Mouse (Mus musculus): Measurements from ENCODE around the gene Ahdc1. TPM values are rescaled to one million over a fixed set of nuclear protein-coding genes. Genes with fewer than 3 reads are reported as not detected.

Ahdc1 gene
- polyA plus RNA-seq, 1 experiment from 2014 or later = 8.0 TPM

DNA sequence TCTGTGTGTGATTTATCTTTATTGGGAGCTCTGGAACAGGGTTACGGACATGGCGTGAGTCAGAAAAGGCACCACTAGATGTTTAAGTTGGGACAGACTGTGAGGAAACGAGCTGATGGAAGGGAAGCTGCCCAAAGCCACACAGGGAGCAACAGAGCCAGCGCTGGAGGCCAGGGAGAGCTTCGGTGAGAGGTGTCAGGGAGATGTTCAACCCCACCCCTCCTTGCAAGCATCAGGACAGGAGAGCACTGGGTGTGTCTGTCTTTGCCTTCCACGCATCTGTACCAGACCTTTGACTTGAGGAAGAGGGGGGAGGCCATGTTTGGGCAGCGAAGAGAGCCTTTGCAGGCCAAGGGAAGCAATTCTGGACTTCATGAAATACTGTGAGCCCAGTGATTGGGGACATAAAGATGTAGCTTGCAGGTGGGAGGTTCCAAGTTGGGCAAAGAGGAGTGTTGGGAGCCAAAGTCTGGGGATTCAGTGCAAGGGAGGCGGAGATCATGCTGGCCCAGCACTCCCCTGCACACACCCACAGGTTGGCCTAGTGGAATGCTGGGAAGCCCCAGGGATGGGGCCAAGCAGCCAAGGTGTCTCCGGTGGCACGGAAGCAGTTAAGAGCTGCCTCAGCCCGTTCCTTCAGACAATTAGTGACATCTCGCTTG lies 35.8 kb downstream of the Ahdc1 start:
- H3K9ac ChIP-seq (ENCODE audit: low read length) = peak overlapping the region; percentile 21
- H3K4me2 ChIP-seq (ENCODE audit: low read depth, low read length) = no peak overlapping the region; the same call in 1 of the 2 replicates
- no peak overlapping the region for H3K4me3 ChIP-seq (ENCODE audit: low read length)
- peaks cover 92% of the 10 kb centered on the region for H3K4me1 ChIP-seq (replicated peaks; ENCODE audit: control insufficient read depth, insufficient read depth, low read length)
- peak overlapping the region; percentile 94 for H3K27ac ChIP-seq (ENCODE audit: low read length)
- WGBS = 28% methylated on average over 12 of the region's 12 CpGs
- ATAC-seq (ENCODE audit: low read depth) = no peak
- H3K27me3 ChIP-seq (ENCODE audit: control insufficient read depth, insufficient read depth, low read depth, low read length) = no peaks in the 10 kb centered on the region
- H3K9me3 ChIP-seq (ENCODE audit: control insufficient read depth, low read length) = no peaks in the 10 kb centered on the region
- H3K36me3 ChIP-seq (ENCODE audit: control insufficient read depth, insufficient read depth, low read length) = no peaks in the 10 kb centered on the region

DNA sequence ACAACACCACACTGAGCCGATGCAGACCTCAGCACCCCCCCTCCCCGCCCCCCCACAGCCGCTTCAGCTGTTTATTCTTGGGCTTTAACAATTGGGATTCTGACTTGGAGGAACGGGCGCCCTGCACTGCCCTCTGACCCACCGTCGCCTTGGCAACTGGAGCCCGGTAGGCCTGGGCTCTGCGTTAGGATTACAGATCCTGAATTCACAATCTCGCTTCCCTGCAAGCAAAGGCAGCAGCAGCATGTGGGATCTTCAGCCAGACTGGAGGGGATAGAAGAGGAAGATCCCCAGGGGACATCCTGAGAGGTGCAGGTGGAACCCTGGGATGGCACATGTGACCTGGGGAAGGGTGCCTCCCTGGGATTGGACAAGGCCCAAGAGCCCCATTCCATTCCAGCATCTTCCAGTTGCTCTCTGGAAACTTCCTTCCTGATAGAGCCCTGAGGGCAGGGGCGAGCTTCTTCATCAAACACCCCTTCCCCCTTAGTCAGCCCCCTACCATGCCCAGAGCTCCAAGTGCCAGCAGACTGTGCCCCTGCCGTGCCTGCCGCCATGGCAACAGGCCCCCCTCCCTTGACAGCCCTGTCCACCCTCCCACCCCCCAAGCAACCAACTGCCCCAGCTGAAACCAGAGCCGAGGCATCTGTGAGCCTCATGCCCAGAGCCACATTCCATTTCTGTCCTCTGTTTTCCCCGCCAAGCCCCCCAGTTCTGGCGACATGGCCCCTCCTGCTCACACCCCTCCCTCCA lies 36.5 kb downstream of the Ahdc1 start:
- no peaks in the 10 kb centered on the region for H3K27me3 ChIP-seq (ENCODE audit: control insufficient read depth, insufficient read depth, low read depth, low read length)
- 19% methylated on average over 16 of the region's 16 CpGs for WGBS
- no peaks in the 10 kb centered on the region for H3K36me3 ChIP-seq (ENCODE audit: control insufficient read depth, insufficient read depth, low read length)
- ATAC-seq (ENCODE audit: low read depth) = no peak
- H3K9ac ChIP-seq (ENCODE audit: low read length) = peak overlapping the region; percentile 21; the same call in 1 of the 2 replicates
- H3K4me2 ChIP-seq (ENCODE audit: low read depth, low read length) = no peak overlapping the region
- H3K27ac ChIP-seq (ENCODE audit: low read length) = 0 out of 2 replicates have a peak overlapping the region, but pooled peaks have one; percentile 18
- no peaks in the 10 kb centered on the region for H3K9me3 ChIP-seq (ENCODE audit: control insufficient read depth, low read length)
- no peak overlapping the region for H3K4me3 ChIP-seq (ENCODE audit: low read length)
- H3K4me1 ChIP-seq (replicated peaks; ENCODE audit: control insufficient read depth, insufficient read depth, low read length) = peaks cover 90% of the 10 kb centered on the region

DNA sequence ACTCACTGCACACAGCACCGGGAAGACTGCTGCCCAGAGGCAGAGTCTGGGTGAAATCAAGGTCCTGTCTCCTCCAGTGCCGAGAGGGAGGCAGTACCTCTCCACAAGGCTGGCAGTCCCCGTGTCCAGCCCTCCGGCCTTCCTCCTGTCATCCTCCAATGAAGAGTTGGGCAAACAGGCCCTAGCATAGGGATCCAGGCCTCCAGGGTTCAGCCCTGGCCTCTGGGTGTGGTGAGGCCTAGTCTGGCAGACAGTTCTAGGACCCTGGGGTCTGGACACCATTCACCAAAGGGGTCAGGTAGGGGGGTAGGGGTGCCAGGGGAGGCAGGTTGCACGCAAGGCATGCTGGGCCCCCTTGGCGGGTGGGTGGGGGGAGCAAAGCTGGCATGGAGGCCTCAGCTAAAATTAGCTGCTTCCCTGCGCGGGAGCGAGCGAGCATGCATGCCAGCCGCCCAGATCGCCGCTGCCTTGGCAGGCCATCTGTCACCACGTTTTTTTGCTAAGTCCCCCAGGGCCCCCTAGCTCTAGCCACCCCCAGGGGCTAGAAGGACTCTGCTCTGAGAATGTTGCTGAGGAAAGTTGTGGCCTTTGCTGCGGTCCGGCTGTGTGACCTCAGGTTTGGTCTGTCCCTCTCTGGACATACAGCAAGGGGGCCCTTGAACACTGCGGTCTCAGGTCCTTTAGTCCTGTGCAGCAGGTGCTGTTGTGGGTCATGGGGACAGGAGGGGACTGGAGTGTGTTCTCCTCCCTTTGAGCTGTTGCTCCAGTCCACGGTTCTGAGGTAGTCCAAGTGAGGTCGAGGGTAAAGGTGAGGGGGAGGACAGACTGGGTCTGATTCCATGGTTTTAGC lies 38.2 kb downstream of the Ahdc1 start:
- no peak for ATAC-seq (ENCODE audit: low read depth)
- Histone ChIP-seq H3K9me3 (ENCODE audit: control insufficient read depth, low read length) (no peaks in the 10 kb centered on the region), H3K4me3 (ENCODE audit: low read length) (no peak overlapping the region), H3K27ac (ENCODE audit: low read length) (peak overlapping the region; percentile 37), H3K4me1 (replicated peaks; ENCODE audit: control insufficient read depth, insufficient read depth, low read length) (peaks cover 78% of the 10 kb centered on the region), H3K36me3 (ENCODE audit: control insufficient read depth, insufficient read depth, low read length) (no peaks in the 10 kb centered on the region), H3K27me3 (ENCODE audit: control insufficient read depth, insufficient read depth, low read depth, low read length) (no peaks in the 10 kb centered on the region), H3K4me2 (ENCODE audit: low read depth, low read length) (no peak overlapping the region), H3K9ac (ENCODE audit: low read length) (peak overlapping the region; percentile 44)
- WGBS = 46% methylated on average over 19 of the region's 19 CpGs

DNA sequence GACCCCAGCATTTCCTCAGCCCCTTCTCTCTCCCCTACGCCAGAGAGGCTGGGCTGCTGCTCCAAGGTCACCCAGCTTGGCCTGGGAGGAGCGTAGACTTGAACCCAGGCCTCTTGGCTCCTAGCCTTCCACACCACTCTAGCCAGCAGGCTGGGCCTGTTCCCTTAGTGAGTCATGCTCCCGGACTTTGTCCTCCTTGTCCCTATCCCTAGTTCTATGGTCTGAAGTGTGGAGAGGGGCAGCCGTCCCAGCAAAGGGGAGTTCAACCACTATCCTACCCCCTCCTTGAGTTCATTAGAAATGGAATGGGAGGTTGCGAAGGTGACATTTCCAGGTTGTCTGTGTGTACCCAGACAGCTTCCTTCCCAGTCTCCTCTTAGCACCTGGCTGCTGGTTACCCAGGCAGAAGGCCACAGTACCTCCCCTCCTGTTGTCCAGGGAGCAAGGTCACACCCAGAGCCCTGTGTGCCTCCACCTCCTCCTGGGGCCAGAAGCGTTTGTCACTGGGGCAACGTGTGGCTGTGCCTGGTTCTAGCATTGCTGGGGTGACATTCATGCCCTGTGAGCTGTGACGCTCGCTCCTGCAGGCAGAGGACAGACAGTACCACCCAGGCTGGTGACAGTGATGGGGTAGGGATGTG lies 39.3 kb downstream of the Ahdc1 start:
- no peaks in the 10 kb centered on the region for H3K9me3 ChIP-seq (ENCODE audit: control insufficient read depth, low read length)
- no peaks in the 10 kb centered on the region for H3K27me3 ChIP-seq (ENCODE audit: control insufficient read depth, insufficient read depth, low read depth, low read length)
- no peak overlapping the region for H3K4me2 ChIP-seq (ENCODE audit: low read depth, low read length)
- no peak overlapping the region for H3K27ac ChIP-seq (ENCODE audit: low read length)
- no peaks in the 10 kb centered on the region for H3K36me3 ChIP-seq (ENCODE audit: control insufficient read depth, insufficient read depth, low read length)
- no peak overlapping the region for H3K9ac ChIP-seq (ENCODE audit: low read length)
- H3K4me3 ChIP-seq (ENCODE audit: low read length) = no peak overlapping the region
- peaks cover 74% of the 10 kb centered on the region for H3K4me1 ChIP-seq (replicated peaks; ENCODE audit: control insufficient read depth, insufficient read depth, low read length)
- ATAC-seq (ENCODE audit: low read depth) = no peak
- 62% methylated on average over 9 of the region's 9 CpGs for WGBS

DNA sequence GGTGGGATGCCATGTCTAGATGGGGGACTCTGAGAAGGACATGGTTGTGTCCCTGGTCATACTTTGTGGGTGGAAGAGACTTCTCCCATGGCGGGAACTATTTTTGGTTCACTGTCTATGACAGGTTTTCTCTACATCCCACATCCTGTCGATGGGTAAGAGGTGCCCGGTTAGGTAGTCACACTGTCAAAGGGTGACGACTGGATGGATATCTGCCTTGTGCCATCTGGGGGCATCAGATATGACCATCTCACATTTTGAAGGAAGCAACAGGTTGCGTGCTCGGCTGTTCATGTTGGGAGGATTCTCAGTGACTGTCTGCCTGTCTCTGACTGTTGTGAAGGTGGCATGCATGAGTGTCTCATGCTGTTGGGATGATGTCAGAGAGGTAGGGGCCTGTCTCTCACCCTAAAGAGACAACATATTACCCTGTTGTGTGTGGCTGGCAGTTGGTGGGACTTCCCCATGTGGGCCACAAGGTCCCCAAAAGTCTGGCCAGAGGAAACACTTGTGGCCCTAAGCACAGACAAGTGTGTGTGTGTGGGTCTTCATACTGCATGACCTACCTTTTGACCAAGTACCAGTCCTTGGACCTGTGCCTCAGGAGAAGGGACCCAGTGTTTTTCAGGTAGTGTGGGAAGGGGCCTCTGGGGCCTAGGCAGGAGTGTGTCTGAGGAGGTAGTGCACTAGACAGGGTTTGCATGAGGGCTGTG lies 39.9 kb downstream of the Ahdc1 start:
- peaks cover 77% of the 10 kb centered on the region for H3K4me1 ChIP-seq (replicated peaks; ENCODE audit: control insufficient read depth, insufficient read depth, low read length)
- H3K4me3 ChIP-seq (ENCODE audit: low read length) = no peak overlapping the region
- H3K4me2 ChIP-seq (ENCODE audit: low read depth, low read length) = no peak overlapping the region
- no peaks in the 10 kb centered on the region for H3K36me3 ChIP-seq (ENCODE audit: control insufficient read depth, insufficient read depth, low read length)
- no peak overlapping the region for H3K9ac ChIP-seq (ENCODE audit: low read length)
- no peaks in the 10 kb centered on the region for H3K9me3 ChIP-seq (ENCODE audit: control insufficient read depth, low read length)
- ATAC-seq (ENCODE audit: low read depth) = no peak
- no peak overlapping the region for H3K27ac ChIP-seq (ENCODE audit: low read length)
- WGBS = 76% methylated on average over 6 of the region's 6 CpGs
- no peaks in the 10 kb centered on the region for H3K27me3 ChIP-seq (ENCODE audit: control insufficient read depth, insufficient read depth, low read depth, low read length)

DNA sequence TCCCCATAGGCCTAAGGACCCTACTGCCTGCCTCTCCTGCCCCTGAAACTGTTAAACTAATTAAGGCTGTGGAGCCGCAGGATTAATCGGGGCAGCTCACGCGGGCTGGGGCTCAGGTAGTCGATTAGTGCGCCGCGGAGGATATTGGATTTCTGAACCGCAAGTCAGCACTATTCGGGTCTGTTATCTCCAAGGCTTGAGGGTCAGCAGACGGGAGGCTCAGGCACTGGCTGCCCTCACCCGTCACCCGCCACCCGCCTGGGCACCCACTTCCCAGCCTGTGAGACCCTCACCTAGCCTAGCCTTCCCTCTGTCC lies 40.4 kb downstream of the Ahdc1 start:
- H3K9ac ChIP-seq (ENCODE audit: low read length) = no peak overlapping the region
- no peak for ATAC-seq (ENCODE audit: low read depth)
- H3K4me2 ChIP-seq (ENCODE audit: low read depth, low read length) = no peak overlapping the region
- H3K4me3 ChIP-seq (ENCODE audit: low read length) = no peak overlapping the region
- H3K36me3 ChIP-seq (ENCODE audit: control insufficient read depth, insufficient read depth, low read length) = no peaks in the 10 kb centered on the region
- no peaks in the 10 kb centered on the region for H3K9me3 ChIP-seq (ENCODE audit: control insufficient read depth, low read length)
- 57% methylated on average over 14 of the region's 14 CpGs for WGBS
- H3K4me1 ChIP-seq (replicated peaks; ENCODE audit: control insufficient read depth, insufficient read depth, low read length) = peaks cover 77% of the 10 kb centered on the region
- no peaks in the 10 kb centered on the region for H3K27me3 ChIP-seq (ENCODE audit: control insufficient read depth, insufficient read depth, low read depth, low read length)
- H3K27ac ChIP-seq (ENCODE audit: low read length) = 0 out of 2 replicates have a peak overlapping the region, but pooled peaks have one; percentile 23

DNA sequence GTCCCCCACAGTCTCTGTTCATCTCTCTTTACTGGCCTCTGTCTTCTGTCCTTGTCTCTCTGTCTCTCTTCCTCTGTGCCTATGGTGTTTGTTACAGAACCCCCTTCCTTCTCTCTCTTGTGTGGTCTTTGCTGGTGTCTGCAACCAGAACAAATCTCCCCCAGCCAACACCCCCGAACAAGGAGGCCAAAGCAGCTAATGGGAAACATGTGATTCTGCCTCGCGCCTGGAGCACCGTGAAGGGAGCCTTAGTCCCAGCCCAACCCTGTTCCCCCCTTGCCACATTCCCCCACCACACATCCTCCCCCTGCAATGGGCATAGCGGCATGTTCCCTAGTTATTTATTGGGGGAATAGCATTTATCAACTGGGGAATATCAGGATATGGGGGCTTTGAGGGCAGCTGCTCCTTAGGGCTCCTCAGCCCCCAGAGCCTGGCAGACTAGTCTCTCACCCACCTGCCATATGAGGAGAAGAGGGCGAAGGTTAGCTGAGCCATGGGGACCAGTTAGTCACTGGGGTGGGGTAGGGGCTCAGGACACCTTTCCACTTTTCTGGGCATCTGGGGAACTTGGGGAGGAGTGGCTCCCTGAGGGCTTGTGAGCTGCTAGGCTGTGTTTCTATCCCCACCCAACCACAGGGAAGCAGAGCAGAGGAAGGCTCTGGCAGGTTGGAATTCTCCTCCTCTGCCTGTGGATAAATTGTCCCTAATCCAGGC lies 41.1 kb downstream of the Ahdc1 start:
- Histone ChIP-seq H3K9ac (ENCODE audit: low read length) (no peak overlapping the region), H3K4me2 (ENCODE audit: low read depth, low read length) (no peak overlapping the region), H3K27ac (ENCODE audit: low read length) (0 out of 2 replicates have a peak overlapping the region, but pooled peaks have one; percentile 29), H3K4me3 (ENCODE audit: low read length) (no peak overlapping the region), H3K4me1 (replicated peaks; ENCODE audit: control insufficient read depth, insufficient read depth, low read length) (peaks cover 76% of the 10 kb centered on the region), H3K9me3 (ENCODE audit: control insufficient read depth, low read length) (no peaks in the 10 kb centered on the region), H3K36me3 (ENCODE audit: control insufficient read depth, insufficient read depth, low read length) (no peaks in the 10 kb centered on the region), H3K27me3 (ENCODE audit: control insufficient read depth, insufficient read depth, low read depth, low read length) (no peaks in the 10 kb centered on the region)
- WGBS = 44% methylated on average over 6 of the region's 6 CpGs
- no peak for ATAC-seq (ENCODE audit: low read depth)

DNA sequence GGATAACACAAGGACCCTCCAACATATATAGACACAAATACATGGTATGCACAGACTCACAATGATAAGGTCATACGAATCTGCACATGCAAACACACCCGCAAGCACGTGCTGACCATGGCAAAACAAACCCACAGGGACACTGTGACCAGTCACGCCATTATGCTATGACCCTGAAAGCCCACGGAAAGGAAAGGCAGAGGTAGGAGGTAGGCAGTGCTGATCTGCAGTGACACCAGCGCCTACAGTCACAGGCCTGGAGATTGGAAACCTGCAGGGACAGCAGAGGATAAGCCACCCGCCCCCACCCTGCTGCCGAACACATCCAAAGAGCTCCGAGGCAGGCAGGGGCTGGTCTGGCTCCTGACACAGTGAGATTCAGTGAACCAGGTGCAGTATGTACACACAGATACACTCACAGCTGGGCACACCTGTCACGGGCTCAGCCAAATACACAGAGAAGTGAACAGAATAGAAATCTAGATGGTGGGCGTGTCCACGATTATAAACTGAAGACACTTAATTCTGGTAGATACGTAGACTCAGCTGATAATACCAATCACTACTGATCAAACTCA lies 42.0 kb downstream of the Ahdc1 start:
- no peaks in the 10 kb centered on the region for H3K27me3 ChIP-seq (ENCODE audit: control insufficient read depth, insufficient read depth, low read depth, low read length)
- H3K4me2 ChIP-seq (ENCODE audit: low read depth, low read length) = no peak overlapping the region
- H3K9ac ChIP-seq (ENCODE audit: low read length) = no peak overlapping the region
- H3K36me3 ChIP-seq (ENCODE audit: control insufficient read depth, insufficient read depth, low read length) = no peaks in the 10 kb centered on the region
- no peaks in the 10 kb centered on the region for H3K9me3 ChIP-seq (ENCODE audit: control insufficient read depth, low read length)
- H3K4me1 ChIP-seq (replicated peaks; ENCODE audit: control insufficient read depth, insufficient read depth, low read length) = peaks cover 76% of the 10 kb centered on the region
- H3K27ac ChIP-seq (ENCODE audit: low read length) = no peak overlapping the region
- no peak overlapping the region for H3K4me3 ChIP-seq (ENCODE audit: low read length)
- no peak for ATAC-seq (ENCODE audit: low read depth)
- 77% methylated on average over 13 of the region's 13 CpGs for WGBS
